Mouse (Mus musculus): Measurements from ENCODE around the gene Tdrd9. TPM values are rescaled to one million over a fixed set of nuclear protein-coding genes. Genes with fewer than 3 reads are reported as not detected.

The Tdrd9 gene
- polyA plus RNA-seq, 1 experiment from 2014 or later: 0.37 TPM

DNA sequence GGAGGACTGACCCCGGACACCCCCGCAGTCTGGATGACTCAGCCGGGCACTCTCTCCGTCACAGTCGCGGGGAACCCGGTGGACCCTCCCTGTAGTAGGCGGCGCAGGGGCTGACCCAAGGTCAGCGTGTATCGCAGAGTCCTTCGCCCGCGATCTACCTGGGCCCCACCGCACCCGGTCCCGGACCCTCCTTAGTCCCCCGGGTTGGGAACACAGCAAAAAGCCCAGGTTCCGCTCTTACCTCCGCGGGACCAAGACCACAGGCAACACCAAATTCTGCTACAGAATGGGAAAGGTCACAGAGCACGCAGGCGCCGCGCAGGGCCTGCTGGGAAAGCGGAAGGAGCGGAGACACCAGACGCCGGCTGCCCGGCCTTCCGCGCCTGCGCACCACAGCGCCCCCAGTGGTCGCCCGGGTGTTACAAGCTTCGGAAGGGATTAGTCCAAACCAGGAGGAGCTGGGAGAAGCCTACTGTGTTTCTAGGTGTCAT lies 4.6 kb upstream of the Tdrd9 start, which contains the start of gene Atp5mpl:
TSS of gene Atp5mpl (minus strand) at position 295 of the 491 bp plus-strand sequence.
- no peaks in the 10 kb centered on the region for H3K27me3 ChIP-seq (replicated peaks)
- ATAC-seq (ENCODE audit: insufficient number of reproducible peaks, low FRiP score): peak; percentile 92
- peaks cover 25% of the 10 kb centered on the region for H3K36me3 ChIP-seq
- peaks cover 19% of the 10 kb centered on the region for H3K4me1 ChIP-seq (replicated peaks)
- peak within 1 kb of the TSS; percentile 85 for H3K27ac ChIP-seq (ENCODE audit: poor library complexity, severe bottlenecking)
- 1% methylated on average over 37 of the region's 37 CpGs for WGBS
- H3K9ac ChIP-seq: peak within 1 kb of the TSS; percentile 95
- no peaks in the 10 kb centered on the region for H3K9me3 ChIP-seq (replicated peaks)
- peak within 1 kb of the TSS; percentile 89 for H3K4me3 ChIP-seq
- peak within 1 kb of the TSS; percentile 86 for H3K4me2 ChIP-seq

DNA sequence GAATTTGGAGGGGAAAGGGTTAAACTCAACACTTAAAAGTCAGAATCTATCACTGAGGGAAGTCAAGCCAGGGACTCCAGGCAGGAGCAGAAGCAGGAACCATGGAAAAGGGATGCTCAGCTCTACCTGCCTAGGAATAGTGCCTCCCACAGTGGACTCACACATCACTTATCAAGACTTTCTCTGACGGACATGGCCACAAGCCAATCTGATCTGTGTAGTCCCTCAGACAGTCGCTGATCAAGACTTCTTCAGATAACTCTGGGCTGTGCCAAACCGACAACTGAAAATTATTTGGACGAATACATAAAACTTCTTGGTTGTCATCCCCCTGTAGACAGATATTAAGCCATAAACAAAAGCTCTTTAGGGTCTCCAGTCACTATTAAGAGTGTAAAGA lies 1.3 kb upstream of the Tdrd9 start:
- ATAC-seq (ENCODE audit: insufficient number of reproducible peaks, low FRiP score): no peak
- Histone ChIP-seq H3K4me1 (replicated peaks) (peaks cover 11% of the 10 kb centered on the region), H3K4me3 (no peak overlapping the region), H3K27ac (ENCODE audit: poor library complexity, severe bottlenecking) (no peak overlapping the region), H3K9me3 (replicated peaks) (no peaks in the 10 kb centered on the region), H3K4me2 (no peak overlapping the region), H3K9ac (no peak overlapping the region), H3K36me3 (0 out of 2 replicates have a peak, but pooled peaks cover under 1% of the 10 kb centered on the region), H3K27me3 (replicated peaks) (no peaks in the 10 kb centered on the region)
- 68% methylated on average over 4 of the region's 4 CpGs for WGBS

DNA sequence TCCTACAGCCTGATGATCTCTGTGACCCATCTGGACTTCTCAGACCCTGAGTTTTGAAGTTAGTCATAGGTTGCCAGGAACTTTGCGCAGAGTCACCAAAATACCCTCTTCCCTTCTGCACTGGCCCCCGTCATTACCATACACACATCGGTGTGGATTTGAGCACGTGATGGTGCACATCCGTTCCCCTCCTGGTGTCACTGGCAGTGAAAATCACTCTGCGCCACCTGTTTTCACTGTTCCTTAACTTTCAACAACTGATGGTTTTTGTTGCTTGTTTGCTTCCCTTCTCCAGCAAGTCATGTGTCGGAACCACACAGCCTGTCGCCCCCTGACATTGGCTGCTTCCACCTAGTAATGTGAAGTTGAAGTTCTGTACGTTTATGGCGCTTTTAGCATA lies 1.1 kb downstream of the Tdrd9 start:
- no peaks in the 10 kb centered on the region for H3K36me3 ChIP-seq
- WGBS: 87% methylated on average over 10 of the region's 10 CpGs
- no peak for ATAC-seq (ENCODE audit: insufficient number of reproducible peaks, low FRiP score)
- peaks cover 14% of the 10 kb centered on the region for H3K4me1 ChIP-seq (replicated peaks)
- no peak overlapping the region for H3K4me2 ChIP-seq
- no peaks in the 10 kb centered on the region for H3K27me3 ChIP-seq (replicated peaks)
- no peak overlapping the region for H3K4me3 ChIP-seq
- H3K27ac ChIP-seq (ENCODE audit: poor library complexity, severe bottlenecking): no peak overlapping the region
- no peak overlapping the region for H3K9ac ChIP-seq
- H3K9me3 ChIP-seq (replicated peaks): no peaks in the 10 kb centered on the region

DNA sequence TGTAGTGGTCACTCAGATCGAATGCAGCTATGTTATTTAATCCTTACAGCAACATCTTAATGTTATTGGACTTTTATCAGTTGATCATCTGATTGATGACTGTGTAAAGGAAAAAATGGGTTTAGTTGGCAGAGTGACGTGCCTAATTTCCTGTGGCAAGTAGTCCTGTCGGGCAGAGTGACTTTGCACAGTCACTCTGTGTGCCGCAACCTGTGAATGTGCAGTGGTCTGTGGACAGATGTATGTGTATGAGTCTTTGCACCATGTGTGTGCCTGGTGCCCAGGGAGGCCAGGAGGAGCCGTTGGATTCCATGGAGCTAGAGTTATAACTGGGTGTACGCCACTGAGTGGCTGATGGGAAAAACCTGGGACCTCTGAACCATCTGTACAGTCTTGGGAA lies 3.2 kb downstream of the Tdrd9 start:
- H3K4me3 ChIP-seq: no peak overlapping the region
- H3K4me1 ChIP-seq (replicated peaks): peaks cover 25% of the 10 kb centered on the region
- H3K27ac ChIP-seq (ENCODE audit: poor library complexity, severe bottlenecking): no peak overlapping the region
- ATAC-seq (ENCODE audit: insufficient number of reproducible peaks, low FRiP score): no peak
- no peaks in the 10 kb centered on the region for H3K36me3 ChIP-seq
- 76% methylated on average over 6 of the region's 6 CpGs for WGBS
- H3K4me2 ChIP-seq: no peak overlapping the region
- no peaks in the 10 kb centered on the region for H3K9me3 ChIP-seq (replicated peaks)
- H3K27me3 ChIP-seq (replicated peaks): no peaks in the 10 kb centered on the region
- H3K9ac ChIP-seq: no peak overlapping the region

DNA sequence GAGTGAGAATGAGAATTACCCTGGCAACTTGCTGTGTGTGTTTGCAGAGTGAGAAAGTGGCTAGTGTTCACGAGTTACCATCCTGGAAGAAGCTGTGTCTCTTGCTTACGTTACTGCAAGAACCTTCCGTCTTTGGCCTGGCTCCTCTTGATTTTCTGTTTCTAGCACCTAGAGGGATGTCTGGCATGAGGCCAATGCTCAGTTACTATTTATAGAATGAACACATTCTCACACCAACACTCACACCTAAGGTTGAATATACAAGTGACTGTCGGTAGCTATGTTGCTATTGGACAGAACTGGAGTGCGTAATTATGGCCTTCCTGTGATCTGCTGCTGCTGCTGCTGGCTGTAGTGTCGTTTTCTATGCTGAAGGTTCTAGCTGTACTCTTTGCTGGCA lies 5.8 kb downstream of the Tdrd9 start:
- Histone ChIP-seq H3K9ac (0 out of 2 replicates have a peak overlapping the region, but pooled peaks have one; percentile 20), H3K27me3 (replicated peaks) (no peaks in the 10 kb centered on the region), H3K36me3 (no peaks in the 10 kb centered on the region), H3K4me2 (peak overlapping the region; percentile 37), H3K9me3 (replicated peaks) (no peaks in the 10 kb centered on the region), H3K4me3 (no peak overlapping the region), H3K4me1 (replicated peaks) (peaks cover 34% of the 10 kb centered on the region), H3K27ac (ENCODE audit: poor library complexity, severe bottlenecking) (peak overlapping the region; percentile 86)
- ATAC-seq (ENCODE audit: insufficient number of reproducible peaks, low FRiP score): peak; percentile 77
- WGBS: 28% methylated on average over 6 of the region's 6 CpGs

DNA sequence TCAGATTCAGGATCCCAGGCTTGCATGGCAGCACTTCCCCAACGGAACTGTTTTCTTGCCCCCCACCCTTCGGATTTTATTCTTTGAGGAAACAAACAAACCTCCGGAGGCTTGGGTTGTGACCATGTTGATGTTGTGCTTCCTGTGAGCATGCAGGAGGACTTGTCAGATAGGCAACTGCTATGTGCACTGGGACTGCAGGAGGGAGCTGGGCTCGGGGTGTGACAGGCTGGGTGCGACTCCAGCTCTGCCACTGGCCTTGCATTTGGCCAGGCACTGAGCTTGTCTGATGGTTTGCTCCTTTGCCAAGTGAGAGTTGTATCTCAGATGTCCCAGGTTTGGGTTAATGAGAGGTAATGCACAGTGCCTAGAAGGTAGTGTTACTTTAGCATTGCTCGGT lies 6.9 kb downstream of the Tdrd9 start:
- 54% methylated on average over 6 of the region's 6 CpGs for WGBS
- Histone ChIP-seq H3K9me3 (replicated peaks) (no peaks in the 10 kb centered on the region), H3K27me3 (replicated peaks) (no peaks in the 10 kb centered on the region), H3K36me3 (no peaks in the 10 kb centered on the region), H3K4me3 (no peak overlapping the region), H3K27ac (ENCODE audit: poor library complexity, severe bottlenecking) (peak overlapping the region; percentile 86; the same call in 1 of the 2 replicates), H3K9ac (no peak overlapping the region), H3K4me1 (replicated peaks) (peaks cover 34% of the 10 kb centered on the region), H3K4me2 (no peak overlapping the region)
- no peak for ATAC-seq (ENCODE audit: insufficient number of reproducible peaks, low FRiP score)

DNA sequence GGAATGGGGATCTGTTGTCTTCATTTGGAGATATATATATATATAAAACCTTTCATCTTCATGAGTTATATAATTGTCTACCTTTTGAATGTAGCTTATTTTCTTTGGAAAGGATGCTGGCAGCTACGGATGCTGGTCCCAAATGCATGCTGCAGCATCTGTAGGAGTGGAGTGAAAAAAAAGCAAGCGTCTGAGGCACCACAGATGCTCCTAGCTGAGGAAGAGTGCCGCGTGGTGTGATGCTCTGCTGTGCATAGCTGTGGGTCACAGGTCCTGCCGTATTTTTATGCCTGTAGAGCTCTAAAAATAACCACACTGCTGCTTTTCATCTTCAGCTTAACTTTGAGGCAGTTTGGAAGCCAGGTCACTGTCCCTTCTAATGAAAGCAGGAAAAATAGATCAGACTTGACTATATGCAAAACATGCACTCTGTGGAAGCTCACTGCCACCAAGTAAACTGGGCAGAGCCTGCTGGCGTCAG lies 9.6 kb downstream of the Tdrd9 start, which contains the start of gene Rd3l:
TSS of gene Rd3l (minus strand) at position 431 of the 481 bp plus-strand sequence.
- Histone ChIP-seq H3K4me1 (replicated peaks) (peaks cover 34% of the 10 kb centered on the region), H3K4me2 (peak within 1 kb of the TSS; percentile 28; the same call in 1 of the 2 replicates), H3K27ac (ENCODE audit: poor library complexity, severe bottlenecking) (peak within 1 kb of the TSS; percentile 25; the same call in 1 of the 2 replicates), H3K27me3 (replicated peaks) (no peaks in the 10 kb centered on the region), H3K9ac (no peak within 1 kb of the TSS), H3K36me3 (no peaks in the 10 kb centered on the region), H3K9me3 (replicated peaks) (no peaks in the 10 kb centered on the region), H3K4me3 (no peak within 1 kb of the TSS)
- WGBS: 45% methylated on average over 6 of the region's 6 CpGs
- no peak for ATAC-seq (ENCODE audit: insufficient number of reproducible peaks, low FRiP score)

DNA sequence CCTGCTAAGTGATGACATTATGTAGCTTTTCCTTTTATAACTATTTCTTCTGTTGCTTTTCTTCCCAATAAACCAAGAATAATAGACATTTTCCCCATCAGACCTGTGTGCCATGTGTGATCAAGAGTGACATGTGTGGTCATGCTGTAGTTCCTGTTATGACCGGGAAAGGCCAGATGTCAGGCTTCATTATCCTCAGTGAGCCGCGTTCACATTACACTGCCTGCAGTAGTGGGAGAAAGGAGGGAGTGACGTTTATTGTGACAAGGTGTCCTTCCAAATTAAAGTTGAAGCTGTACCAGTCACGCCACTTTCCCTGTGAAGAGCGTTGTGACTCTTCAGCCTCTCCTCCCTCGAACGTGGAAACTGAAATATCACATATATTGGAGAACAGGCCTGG lies 10.5 kb downstream of the Tdrd9 start:
- Histone ChIP-seq H3K9me3 (replicated peaks) (no peaks in the 10 kb centered on the region), H3K27ac (ENCODE audit: poor library complexity, severe bottlenecking) (no peak overlapping the region), H3K4me2 (no peak overlapping the region), H3K4me3 (no peak overlapping the region), H3K27me3 (replicated peaks) (no peaks in the 10 kb centered on the region), H3K9ac (no peak overlapping the region), H3K4me1 (replicated peaks) (peaks cover 27% of the 10 kb centered on the region), H3K36me3 (no peaks in the 10 kb centered on the region)
- 79% methylated on average over 8 of the region's 8 CpGs for WGBS
- ATAC-seq (ENCODE audit: insufficient number of reproducible peaks, low FRiP score): no peak

DNA sequence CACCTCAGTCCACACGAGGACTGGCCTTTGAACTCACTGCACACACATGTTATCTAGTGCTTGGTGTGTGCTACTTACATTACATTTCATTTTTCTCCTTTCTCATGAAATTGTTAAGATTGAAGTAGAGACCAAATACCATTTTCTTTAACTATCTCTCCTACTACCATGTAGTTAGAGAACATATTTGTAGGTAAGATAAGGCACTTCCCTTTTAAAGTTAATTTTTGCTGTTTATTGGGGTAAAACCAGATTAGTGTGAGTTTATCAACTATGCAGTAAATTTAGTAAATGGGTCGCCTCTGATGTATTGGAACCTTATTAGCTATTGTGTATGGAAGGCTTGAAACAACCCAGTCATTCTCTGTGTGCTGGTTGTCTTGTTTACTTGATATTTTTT lies 11.8 kb downstream of the Tdrd9 start:
- Histone ChIP-seq H3K27ac (ENCODE audit: poor library complexity, severe bottlenecking) (no peak overlapping the region), H3K4me3 (no peak overlapping the region), H3K9me3 (replicated peaks) (no peaks in the 10 kb centered on the region), H3K9ac (no peak overlapping the region), H3K27me3 (replicated peaks) (no peaks in the 10 kb centered on the region), H3K4me1 (replicated peaks) (peaks cover 13% of the 10 kb centered on the region), H3K36me3 (no peaks in the 10 kb centered on the region), H3K4me2 (no peak overlapping the region)
- WGBS: 57% methylated on average over 2 of the region's 2 CpGs
- ATAC-seq (ENCODE audit: insufficient number of reproducible peaks, low FRiP score): no peak

DNA sequence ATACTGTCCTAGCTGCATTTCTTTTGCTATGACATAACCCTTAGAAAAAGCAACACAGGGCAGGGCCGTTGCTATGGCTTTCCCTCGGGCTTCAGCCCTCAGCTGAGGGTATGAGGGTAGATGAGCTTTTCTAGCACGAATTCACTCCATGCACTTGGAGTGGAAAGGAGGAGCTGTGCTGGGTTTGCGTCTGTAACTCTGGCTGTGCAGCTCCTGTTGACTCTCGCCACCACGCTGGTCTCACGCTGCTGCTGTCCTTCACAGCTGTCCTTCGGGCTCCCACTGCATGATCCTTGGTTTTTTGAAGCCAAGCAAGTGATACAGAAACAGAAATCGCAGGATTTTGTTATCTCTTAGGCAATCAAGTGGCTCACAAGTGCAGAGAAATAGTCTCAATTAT lies 15.4 kb downstream of the Tdrd9 start:
- Histone ChIP-seq H3K9me3 (replicated peaks) (no peaks in the 10 kb centered on the region), H3K27ac (ENCODE audit: poor library complexity, severe bottlenecking) (no peak overlapping the region), H3K4me2 (no peak overlapping the region), H3K36me3 (no peaks in the 10 kb centered on the region), H3K27me3 (replicated peaks) (no peaks in the 10 kb centered on the region), H3K9ac (0 out of 2 replicates have a peak overlapping the region, but pooled peaks have one; percentile 16), H3K4me3 (no peak overlapping the region), H3K4me1 (replicated peaks) (no peaks in the 10 kb centered on the region; the same call in 1 of the 2 replicates)
- 48% methylated on average over 9 of the region's 9 CpGs for whole genome bisulfite sequencing
- no peak for ATAC-seq (ENCODE audit: insufficient number of reproducible peaks, low FRiP score)

DNA sequence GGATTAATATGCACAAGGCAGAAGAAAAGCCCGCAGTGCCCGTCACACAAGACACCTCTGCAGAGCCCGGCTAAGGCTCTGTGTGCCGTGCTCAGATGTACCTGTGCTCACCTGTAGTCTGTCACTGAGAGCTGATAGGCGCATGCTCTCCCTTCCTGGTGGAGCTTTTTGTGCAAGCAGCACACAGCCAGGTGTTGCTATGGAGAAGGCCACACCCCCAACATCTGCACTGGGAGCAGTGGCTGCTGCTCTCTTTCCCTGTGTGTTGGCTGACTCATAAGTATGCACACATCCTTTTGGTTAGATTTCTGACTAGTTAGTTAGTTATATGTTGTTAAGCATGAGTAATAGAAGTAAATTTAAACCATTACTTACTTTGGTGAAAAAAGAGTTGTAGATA lies 21.3 kb downstream of the Tdrd9 start:
- Histone ChIP-seq H3K4me3 (no peak overlapping the region), H3K36me3 (no peaks in the 10 kb centered on the region), H3K4me2 (no peak overlapping the region), H3K9me3 (replicated peaks) (no peaks in the 10 kb centered on the region), H3K9ac (no peak overlapping the region), H3K27ac (ENCODE audit: poor library complexity, severe bottlenecking) (no peak overlapping the region), H3K4me1 (replicated peaks) (no peaks in the 10 kb centered on the region), H3K27me3 (replicated peaks) (no peaks in the 10 kb centered on the region)
- WGBS: 83% methylated on average over 5 of the region's 5 CpGs
- no peak for ATAC-seq (ENCODE audit: insufficient number of reproducible peaks, low FRiP score)

DNA sequence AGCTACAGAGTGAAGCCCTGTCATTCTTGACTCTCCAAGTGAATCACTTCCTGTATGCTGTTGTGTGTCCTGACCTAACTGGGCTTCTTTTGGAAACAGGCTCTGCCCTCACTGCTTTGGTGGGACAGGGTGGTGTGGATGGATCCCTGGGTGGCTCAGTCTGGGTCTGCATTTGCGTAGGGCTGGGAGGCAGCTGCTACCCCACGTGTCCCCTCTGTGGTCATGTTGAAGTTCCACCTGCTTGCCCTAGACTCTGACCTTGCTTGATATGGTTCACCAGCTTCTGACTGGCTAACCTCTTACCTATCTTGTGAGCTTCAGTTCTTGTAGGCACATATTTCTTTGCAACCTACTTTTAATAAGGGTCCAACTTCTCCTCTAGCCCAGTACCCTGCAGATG lies 23.8 kb downstream of the Tdrd9 start:
- H3K4me1 ChIP-seq (replicated peaks): no peaks in the 10 kb centered on the region
- H3K9me3 ChIP-seq (replicated peaks): no peaks in the 10 kb centered on the region
- no peaks in the 10 kb centered on the region for H3K36me3 ChIP-seq
- no peak overlapping the region for H3K4me2 ChIP-seq
- 0 out of 2 replicates have a peak, but pooled peaks cover 2% of the 10 kb centered on the region for H3K27me3 ChIP-seq (replicated peaks)
- 90% methylated on average over 2 of the region's 2 CpGs for WGBS
- no peak for ATAC-seq (ENCODE audit: insufficient number of reproducible peaks, low FRiP score)
- no peak overlapping the region for H3K27ac ChIP-seq (ENCODE audit: poor library complexity, severe bottlenecking)
- no peak overlapping the region for H3K4me3 ChIP-seq
- no peak overlapping the region for H3K9ac ChIP-seq
